Mouse (Mus musculus) liver, postnatal 0 days (tissue): ENCODE data around the gene Pif1. TPM values are rescaled to one million over a fixed set of nuclear protein-coding genes. Genes with fewer than 3 reads are reported as not detected.

Source experiments
- ATAC-seq: fragments of 200-750 bp; cut with Nextera tagmentation; 2 replicates; pipeline ENCODE4 v1.8.0; 2017; ENCODE audit warnings: mild to moderate bottlenecking, moderate library complexity
- DNase-seq: peaks from one replicate; pipeline ENCODE4 v3.0.0-alpha.2; 2016
- H3K27ac ChIP-seq: fragments of 300-500 bp; sonication (generic); 2 replicates; pipeline ENCODE4 v1.5.1; 2014; ENCODE audit warnings: antibody characterized with exemption, moderate library complexity, mild to moderate bottlenecking, low read depth
- H3K27me3 ChIP-seq: fragments of 300-500 bp; sonication (generic); 2 replicates; pipeline ENCODE4 v1.6.1; 2014; ENCODE audit warnings: low read length, control low read depth, mixed read lengths; ENCODE audit not compliant: insufficient read depth
- H3K36me3 ChIP-seq: fragments of 300-500 bp; sonication (generic); replicated peaks from 2 replicates; pipeline ENCODE4 v1.6.1; 2014; ENCODE audit warnings: mild to moderate bottlenecking, control low read depth, low read length, moderate library complexity, mixed read lengths; ENCODE audit not compliant: insufficient read depth
- H3K4me1 ChIP-seq: fragments of 300-500 bp; sonication (generic); 2 replicates; pipeline ENCODE4 v1.6.1; 2014; ENCODE audit warnings: antibody characterized with exemption, mild to moderate bottlenecking, control low read depth; ENCODE audit not compliant: insufficient read depth
- H3K4me2 ChIP-seq: fragments of 300-500 bp; sonication (generic); 2 replicates; pipeline ENCODE4 v1.6.1; 2014; ENCODE audit warnings: low read depth, mild to moderate bottlenecking, low read length, moderate library complexity, mixed read lengths
- H3K4me3 ChIP-seq: fragments of 300-500 bp; sonication (generic); 2 replicates; pipeline ENCODE4 v1.5.1; 2014; ENCODE audit warnings: low read depth, low read length
- H3K9ac ChIP-seq: fragments of 300-500 bp; sonication (generic); replicated peaks from 2 replicates; pipeline ENCODE4 v1.6.1; 2014; ENCODE audit warnings: mild to moderate bottlenecking, moderate library complexity
- H3K9me3 ChIP-seq: fragments of 300-500 bp; sonication (generic); 2 replicates; pipeline ENCODE4 v1.6.1; 2016; ENCODE audit warnings: mild to moderate bottlenecking, control low read depth, low read length, mixed read lengths
- CTCF ChIP-seq: sonication (generic); IDR thresholded peaks from 2 replicates; pipeline ENCODE4 v1.5.1; 2016; ENCODE audit warnings: antibody characterized with exemption, low read depth
- EP300 ChIP-seq: IDR thresholded peaks from 2 replicates; pipeline ENCODE4 v1.6.1; 2016; ENCODE audit warnings: antibody characterized with exemption, low read depth, mild to moderate bottlenecking
- WGBS: fragments of 180-500 bp; shearing (Covaris S2); extraction: QIAGEN DNeasy Blood & Tissue Kit; methylation state at CpG from one replicate; pipeline ENCODE4 v1.1.7; 2014; ENCODE audit not compliant: insufficient replicate concordance; 5-methylcytosine and 5-hydroxymethylcytosine counted together
- polyA plus RNA-seq: library from polyadenylated mRNA; unstranded; fragments of >200 nt; fragmentation: Nextera tagmentation; extraction: Ambion mirVana; gene quantifications from 2 replicates; pipeline ENCODE4 v1.2.1, GENCODE M21; 2015

Gene Pif1
- polyA plus RNA-seq, 1 experiment from 2014 or later, result 3.5 TPM

DNA sequence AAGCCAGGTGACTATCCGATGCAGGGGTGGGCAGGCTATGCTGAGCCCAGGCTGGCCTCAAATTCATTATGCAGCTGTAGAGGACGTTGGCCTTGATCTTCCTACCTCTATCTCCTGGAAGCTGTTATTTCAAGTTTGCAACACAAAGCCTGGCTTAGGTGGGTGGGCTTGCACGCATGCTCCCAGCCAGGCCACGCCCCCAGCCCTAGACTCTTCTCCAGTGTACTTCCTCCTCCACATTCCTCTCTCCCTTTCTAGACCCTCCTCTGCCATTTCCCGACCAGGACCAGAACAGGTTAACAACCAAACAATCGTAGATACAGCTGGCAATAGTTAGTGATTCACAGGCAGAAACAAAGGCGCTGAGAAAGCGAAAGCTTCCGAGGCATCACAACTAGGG lies 6.6 kb downstream of the Pif1 start:
- DNase-seq (no peak), ATAC-seq (no peak)
- WGBS, result 89% methylated on average over 9 of the region's 9 CpGs
- no peak overlapping the region for H3K27ac ChIP-seq
- H3K27me3 ChIP-seq, result no peaks in the 10 kb centered on the region
- no peak overlapping the region for H3K4me3 ChIP-seq
- no peak overlapping the region for H3K4me2 ChIP-seq
- H3K9me3 ChIP-seq, result no peaks in the 10 kb centered on the region
- H3K9ac ChIP-seq, result no peak overlapping the region
- H3K36me3 ChIP-seq, result peaks cover 39% of the 10 kb centered on the region
- peaks cover 8% of the 10 kb centered on the region for H3K4me1 ChIP-seq
- TF ChIP-seq CTCF (no peak), EP300 (no peak)

DNA sequence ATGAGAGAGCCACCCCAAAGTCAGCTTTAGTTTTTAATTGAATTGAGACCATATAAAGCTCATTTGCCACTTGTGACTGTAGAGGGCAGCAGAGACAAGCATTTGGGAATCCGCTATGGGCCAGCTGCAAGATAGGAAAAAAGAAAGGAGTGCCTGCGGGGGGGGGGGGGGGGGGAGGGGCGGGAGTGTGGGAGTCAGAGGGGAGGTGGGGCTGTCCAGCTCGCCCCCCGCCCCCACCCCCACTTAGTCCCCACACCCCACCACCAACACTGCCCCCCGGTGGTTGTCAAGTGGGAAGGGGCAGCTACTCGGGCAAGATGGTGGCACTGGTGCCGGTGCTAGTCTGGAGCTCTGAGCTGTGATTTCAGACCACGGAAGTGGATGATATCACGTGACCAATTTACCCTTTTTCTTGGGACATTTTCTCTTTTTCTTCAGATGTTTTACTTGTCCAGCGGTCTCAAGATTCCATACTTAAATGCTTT lies 11.8 kb downstream of the Pif1 start:
- 28% methylated on average over 9 of the region's 11 CpGs for WGBS
- Histone ChIP-seq H3K27me3 (no peaks in the 10 kb centered on the region), H3K4me3 (peak overlapping the region; percentile 19; the same call in 1 of the 2 replicates), H3K9ac (no peak overlapping the region), H3K36me3 (peaks cover 8% of the 10 kb centered on the region), H3K4me2 (peak overlapping the region; percentile 42), H3K27ac (no peak overlapping the region), H3K9me3 (no peaks in the 10 kb centered on the region), H3K4me1 (no peaks in the 10 kb centered on the region)
- TF ChIP-seq EP300 (no peak), CTCF (peak; percentile 68)
- DNase-seq (peak; percentile 60), ATAC-seq (no peak)

DNA sequence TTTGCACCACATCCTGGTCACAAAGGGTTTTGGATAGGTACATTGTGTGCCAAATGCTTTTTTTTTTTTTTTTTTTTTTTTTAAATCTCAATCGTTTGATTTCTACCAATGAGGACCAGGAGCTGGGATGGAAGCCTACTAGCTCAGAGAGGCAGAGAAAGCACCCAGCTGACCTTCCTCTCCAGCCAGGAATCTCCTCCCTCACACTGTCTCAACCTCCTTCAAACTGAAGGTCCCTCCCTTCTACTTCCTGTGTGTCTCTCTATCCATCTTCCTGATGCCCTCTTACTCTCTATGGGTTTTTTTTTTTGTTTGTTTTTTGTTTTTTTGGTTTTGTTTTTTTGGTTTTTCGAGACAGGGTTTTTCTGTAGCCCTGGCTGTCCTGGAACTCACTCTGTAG lies 14.0 kb downstream of the Pif1 start:
- ATAC-seq (no peak), DNase-seq (no peak)
- H3K36me3 ChIP-seq, result no peaks in the 10 kb centered on the region
- no peak overlapping the region for H3K27ac ChIP-seq
- H3K4me1 ChIP-seq, result peaks cover 4% of the 10 kb centered on the region
- TF ChIP-seq EP300 (no peak), CTCF (no peak)
- H3K4me3 ChIP-seq, result no peak overlapping the region
- H3K27me3 ChIP-seq, result no peaks in the 10 kb centered on the region
- WGBS, result 53% methylated on average over 2 of the region's 2 CpGs
- no peaks in the 10 kb centered on the region for H3K9me3 ChIP-seq
- H3K4me2 ChIP-seq, result no peak overlapping the region
- H3K9ac ChIP-seq, result no peak overlapping the region

DNA sequence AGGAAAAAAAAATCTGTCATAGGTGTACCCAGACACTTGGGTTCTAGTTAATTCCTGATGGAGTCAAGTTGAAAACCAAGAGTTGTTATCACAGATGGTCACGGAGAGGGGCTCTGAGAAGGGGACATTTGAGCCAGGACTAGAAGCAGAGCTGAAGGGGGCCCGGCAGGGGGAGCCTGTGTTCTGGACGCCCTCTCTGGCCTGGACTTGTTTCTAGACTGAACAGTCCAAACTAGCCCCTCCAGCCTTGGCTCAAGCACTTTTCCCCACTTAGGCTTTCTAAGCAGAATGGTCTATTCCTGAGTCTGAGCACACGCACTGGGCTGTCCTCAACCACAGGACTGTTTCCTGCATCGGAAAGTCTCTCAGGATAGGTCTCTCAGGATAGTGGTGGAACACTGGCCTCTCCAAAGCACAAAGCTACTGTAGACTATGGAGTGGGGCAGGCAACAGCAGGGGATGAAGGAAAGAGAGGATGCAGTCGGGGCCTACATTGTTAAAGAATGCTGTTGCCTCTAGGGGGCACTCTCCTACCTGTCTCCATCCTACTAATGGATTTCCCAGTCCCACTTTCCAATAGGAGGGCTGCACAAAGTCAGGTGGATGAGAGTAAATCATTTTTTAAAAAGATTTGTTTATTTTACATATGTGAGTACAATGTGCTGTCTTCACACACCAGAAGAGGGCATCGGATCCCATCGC lies 16.6 kb downstream of the Pif1 start:
- no peak overlapping the region for H3K27ac ChIP-seq
- 58% methylated on average over 8 of the region's 8 CpGs for WGBS
- H3K4me2 ChIP-seq, result no peak overlapping the region
- no peaks in the 10 kb centered on the region for H3K36me3 ChIP-seq
- no peaks in the 10 kb centered on the region for H3K27me3 ChIP-seq
- ATAC-seq (no peak), DNase-seq (no peak)
- no peak overlapping the region for H3K4me3 ChIP-seq
- TF ChIP-seq CTCF (peak; percentile 62), EP300 (no peak)
- H3K9me3 ChIP-seq, result no peaks in the 10 kb centered on the region
- H3K9ac ChIP-seq, result no peak overlapping the region
- peaks cover 4% of the 10 kb centered on the region for H3K4me1 ChIP-seq

DNA sequence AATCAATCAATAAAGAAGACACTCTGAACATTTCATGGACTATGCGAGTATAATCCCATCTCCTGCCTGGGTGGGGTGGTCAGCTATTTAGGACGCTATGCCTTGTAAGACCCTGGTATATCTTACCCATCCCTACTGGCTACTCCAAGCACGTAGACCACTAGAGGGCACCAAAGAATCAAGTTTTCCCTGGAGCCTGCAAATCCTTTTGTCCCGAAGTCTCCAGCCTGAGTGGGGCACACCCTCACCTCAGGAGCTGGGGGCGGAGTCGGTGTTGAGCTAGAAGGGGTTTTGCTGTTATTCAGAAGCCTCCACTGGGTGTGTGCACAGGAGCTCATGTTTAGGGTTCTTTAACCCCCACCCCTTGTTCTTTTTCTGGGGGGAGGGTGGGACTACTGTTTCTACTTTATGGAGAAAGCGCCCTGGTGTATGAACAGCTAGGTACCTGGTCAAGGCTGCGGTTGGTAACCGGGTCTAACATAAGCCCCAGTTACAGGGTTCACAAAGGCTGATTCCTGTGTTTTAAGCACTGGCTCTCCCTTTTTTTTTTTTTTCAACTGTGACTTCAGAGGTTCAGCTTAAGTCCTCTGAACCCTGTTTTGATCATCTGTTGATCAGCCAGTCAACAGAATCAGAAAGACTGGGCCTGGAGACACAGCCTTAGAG lies 18.6 kb downstream of the Pif1 start:
- peak; percentile 74 for DNase-seq
- peaks cover 4% of the 10 kb centered on the region for H3K4me1 ChIP-seq
- no peaks in the 10 kb centered on the region for H3K36me3 ChIP-seq
- no peak overlapping the region for H3K27ac ChIP-seq
- 8% methylated on average over 9 of the region's 9 CpGs for WGBS
- H3K9ac ChIP-seq, result 0 out of 2 replicates have a peak overlapping the region, but pooled peaks have one; percentile 13
- no peaks in the 10 kb centered on the region for H3K27me3 ChIP-seq
- TF ChIP-seq EP300 (no peak), CTCF (peak; percentile 84)
- H3K4me2 ChIP-seq, result peak overlapping the region; percentile 34; the same call in 1 of the 2 replicates
- no peaks in the 10 kb centered on the region for H3K9me3 ChIP-seq
- ATAC-seq, result peak; percentile 72
- H3K4me3 ChIP-seq, result no peak overlapping the region

GRCm38 (mm10) chr9:65606321-65607109 lies 19.6 kb downstream of the Pif1 start:
- no peaks in the 10 kb centered on the region for H3K36me3 ChIP-seq
- H3K27ac ChIP-seq, result no peak overlapping the region
- no peak overlapping the region for H3K9ac ChIP-seq
- H3K9me3 ChIP-seq, result no peaks in the 10 kb centered on the region
- TF ChIP-seq CTCF (no peak), EP300 (no peak)
- H3K4me3 ChIP-seq, result no peak overlapping the region
- no peaks in the 10 kb centered on the region for H3K27me3 ChIP-seq
- H3K4me1 ChIP-seq, result peaks cover 4% of the 10 kb centered on the region
- H3K4me2 ChIP-seq, result no peak overlapping the region
- ATAC-seq (no peak), DNase-seq (no peak)
- 57% methylated on average over 9 of the region's 9 CpGs for WGBS
